Mouse (Mus musculus) embryo, embryonic 10.5 days (tissue): ENCODE measurements around the gene Fam19a4.
A peak's percentile ranks its signal among the peaks of the same experiment; 100 is the strongest.
"Not testable (repeated sequence)": the region's sequence is repeated elsewhere in the genome, so short reads cannot be mapped to it uniquely, and the experiment has no call there.

Experiments
- DNase-seq: peaks from one replicate; pipeline ENCODE4 v3.0.0-alpha.2; 2015; ENCODE audit warnings: low spot score

Gene Fam19a4

DNA sequence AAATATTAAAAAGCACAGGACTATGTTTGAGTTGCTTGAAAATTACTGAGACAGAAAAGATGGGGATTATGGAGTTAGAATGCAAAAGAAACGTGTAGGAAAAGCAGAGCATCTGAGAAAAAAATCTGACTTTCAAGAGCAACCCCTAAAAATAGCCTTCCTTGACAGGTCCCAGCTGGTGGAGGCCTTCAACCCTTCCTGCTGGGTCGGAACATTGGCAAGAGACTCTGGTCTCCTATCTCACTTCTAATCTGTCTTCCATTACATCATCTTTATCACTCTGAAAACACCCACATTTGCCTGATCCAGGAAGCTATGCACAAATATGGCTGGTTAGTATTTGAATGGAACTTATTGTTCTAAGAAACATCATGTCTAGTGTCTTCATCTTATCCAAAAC, 115.4 kb downstream of the Fam19a4 start:
- no peak for DNase-seq

DNA sequence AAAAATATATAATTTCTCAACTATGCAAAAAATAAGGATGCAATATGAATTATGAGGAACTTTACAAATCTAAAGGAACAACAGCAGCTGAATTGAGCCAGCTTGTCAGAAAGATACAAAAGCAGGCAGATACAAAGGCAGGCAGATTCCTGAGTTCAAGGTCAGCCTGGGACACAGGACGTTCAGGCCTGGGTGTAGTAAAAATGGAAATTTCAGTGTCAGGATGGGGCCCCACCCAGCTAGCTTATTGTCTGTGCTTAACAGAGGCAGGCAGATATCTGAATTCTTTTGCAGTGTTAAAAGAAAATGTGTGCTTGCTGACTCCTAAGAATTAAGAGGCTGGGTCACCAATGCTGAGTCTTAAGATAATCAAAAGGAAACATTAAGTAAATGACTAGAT, 124.4 kb downstream of the Fam19a4 start:
- DNase-seq, result no peak

DNA sequence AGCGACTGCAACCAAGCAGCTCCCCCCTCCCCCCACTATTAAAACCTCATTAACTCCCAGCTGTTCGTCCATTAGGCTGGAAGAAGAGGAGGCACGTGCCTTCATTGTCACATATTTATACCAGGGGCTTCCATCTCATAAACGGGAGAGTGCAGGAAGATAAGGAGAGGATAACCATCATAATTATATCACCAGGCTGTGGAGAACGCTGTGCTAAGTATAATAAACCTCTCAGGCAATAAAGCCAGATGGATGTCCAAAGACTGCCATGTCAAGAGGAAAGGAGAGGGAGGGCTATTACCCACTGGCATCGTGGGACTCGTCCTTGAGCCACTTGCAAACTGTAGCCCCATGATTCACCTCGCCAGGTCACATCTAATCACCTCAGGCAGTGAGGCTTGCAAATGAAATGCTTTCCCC, 151.1 kb downstream of the Fam19a4 start:
- DNase-seq, result peak; percentile 4

DNA sequence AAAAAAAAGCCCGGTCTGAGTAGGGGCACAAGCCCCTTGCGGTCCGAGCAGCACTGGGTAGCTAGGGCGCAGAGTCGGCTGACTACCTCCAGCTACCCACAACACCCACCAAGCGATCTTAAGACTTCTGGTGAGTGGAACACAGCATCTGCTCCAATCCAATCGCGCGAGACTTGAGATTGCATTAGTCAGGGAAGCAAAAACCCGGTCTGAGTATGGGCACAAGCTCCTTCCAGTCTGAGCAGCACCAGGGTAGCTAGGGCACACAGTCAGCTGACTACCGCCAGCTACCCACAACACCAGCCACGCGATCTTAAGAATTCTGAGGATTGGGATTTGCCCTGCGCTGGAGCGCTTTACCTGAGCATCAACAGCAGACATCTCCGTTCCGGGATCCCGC, 183.1 kb downstream of the Fam19a4 start:
- DNase-seq, result not testable (repeated sequence)

DNA sequence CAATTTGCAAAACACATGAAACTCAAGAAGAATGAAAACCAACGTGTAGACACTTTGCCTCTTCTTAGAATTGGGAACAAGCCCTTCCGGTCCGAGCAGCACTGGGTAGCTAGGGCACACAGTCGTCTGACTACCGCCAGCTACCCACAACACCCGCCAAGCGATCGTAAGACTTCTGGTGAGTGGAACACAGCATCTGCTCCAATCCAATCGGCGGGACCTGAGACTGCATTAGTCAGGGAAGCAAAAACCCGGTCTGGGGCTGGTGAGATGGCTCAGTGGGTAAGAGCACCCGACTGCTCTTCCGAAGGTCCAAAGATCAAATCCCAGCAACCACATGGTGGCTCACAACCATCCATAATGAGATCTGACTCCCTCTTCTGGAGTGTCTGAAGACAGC, 183.6 kb downstream of the Fam19a4 start:
- DNase-seq, result not testable (repeated sequence)

DNA sequence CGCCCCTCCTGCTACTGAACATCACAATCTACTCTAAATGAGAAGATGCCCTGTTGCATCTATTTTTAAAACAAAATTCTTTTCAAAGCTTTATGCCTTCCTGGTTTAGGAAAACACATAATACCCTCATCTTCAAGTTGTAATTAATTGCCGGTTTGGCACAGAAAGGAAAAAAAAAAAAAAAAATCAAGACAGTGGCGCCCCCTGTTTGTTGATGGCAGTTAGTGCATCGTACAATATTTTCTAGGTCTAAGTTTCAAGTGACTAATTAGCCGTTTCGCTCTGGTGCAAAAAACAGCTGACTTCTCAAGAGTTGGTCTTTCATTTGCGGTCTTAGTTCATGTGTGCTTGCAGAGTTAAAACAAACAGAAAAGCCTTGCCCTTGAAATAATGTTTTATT, 207.1 kb downstream of the Fam19a4 start:
- DNase-seq, result peak; percentile 4

DNA sequence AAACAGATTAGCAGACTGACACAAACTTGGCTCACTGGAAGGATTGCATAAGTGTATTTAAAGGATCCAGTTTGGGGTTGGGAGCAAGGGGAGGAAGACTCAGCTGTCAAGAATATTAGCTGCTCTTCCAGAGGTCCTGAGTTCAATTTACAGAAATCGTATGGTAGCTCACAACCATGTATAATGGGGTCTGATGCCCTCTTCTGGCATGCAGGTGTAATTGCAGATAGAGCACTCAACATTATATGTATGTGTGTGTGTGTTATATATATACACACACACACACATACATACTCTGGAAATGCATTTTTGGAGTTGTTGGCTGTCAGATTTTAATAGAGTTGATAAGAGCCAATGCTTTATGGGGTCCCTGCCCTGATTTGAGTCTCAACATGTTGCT, 216.3 kb downstream of the Fam19a4 start:
- DNase-seq, result peak; percentile 26

DNA sequence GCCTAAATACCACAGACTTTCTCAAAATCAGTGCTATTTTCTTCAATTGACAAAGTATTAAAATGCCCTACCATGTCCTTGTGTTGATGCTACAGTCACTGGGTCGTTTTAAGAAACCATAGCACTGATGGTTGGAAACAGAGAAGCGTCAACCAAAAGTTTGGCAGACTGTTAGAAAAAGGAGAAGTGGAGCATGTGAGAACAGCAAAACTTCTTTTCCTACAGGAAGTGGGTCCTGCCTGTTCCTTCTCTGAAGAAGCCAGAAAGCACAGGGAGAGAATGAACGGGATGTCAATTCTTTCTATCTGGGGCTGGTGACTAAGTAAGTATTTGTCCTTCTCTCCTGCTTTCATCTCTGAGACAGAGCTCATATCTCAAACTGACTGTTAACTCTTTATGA, 219.6 kb downstream of the Fam19a4 start:
- no peak for DNase-seq

DNA sequence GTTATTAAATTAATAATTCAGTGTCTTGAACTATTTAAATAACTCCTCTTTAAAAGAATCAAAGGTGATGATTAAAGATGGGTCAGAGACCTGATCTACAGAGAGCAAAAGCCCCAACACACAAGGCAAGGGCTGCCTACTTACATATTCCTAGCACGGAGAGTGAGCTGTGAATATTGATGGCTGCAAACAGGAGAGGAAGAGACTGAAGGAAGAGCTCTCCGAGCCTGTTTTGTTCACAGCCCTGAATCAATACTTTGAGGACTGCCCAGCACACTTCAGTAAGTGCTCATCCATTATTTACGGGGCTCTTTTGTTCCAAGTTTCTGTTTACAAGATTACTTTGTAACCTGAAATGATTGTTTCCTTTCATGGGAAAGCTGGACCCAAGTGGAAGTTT, 233.6 kb downstream of the Fam19a4 start:
- peak; percentile 26 for DNase-seq

DNA sequence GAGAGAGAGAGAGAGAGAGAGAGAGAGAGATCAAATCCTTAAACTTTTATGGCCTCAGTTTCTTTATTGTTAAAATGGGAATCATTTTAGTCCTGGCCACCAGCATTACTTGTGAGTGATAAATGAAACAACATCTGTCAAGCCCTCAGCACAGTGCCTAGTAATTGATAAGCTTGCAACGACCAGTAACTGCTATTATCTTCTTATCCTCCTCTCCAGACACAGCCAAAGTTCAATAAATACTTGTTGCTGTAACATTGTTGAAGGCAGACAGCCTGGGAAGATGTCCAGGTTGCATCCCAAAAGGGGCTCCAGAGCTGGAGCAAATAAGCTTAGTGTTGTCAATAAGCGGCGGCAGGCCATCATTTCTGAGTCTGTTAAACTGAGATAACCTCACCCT, 257.2 kb downstream of the Fam19a4 start:
- no peak for DNase-seq

DNA sequence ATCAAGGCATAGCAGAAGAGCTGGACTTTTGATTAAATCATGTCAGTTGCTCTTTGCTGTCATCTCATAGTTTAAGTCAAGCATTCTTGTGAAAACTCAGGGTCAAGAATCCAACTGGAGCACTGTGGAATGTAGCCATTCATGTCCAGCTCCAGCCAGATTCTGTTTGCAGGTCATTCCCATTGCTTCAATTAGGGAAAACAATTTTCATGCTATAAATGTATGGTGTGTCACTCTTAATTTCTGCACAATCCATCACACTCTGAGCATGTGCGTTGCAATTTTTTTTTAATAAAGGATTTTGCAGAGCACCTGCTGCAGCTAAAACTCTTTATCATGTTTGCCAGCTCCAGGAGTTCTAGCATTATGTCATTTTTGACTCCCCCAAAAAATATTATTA, 261.5 kb downstream of the Fam19a4 start:
- DNase-seq, result no peak

DNA sequence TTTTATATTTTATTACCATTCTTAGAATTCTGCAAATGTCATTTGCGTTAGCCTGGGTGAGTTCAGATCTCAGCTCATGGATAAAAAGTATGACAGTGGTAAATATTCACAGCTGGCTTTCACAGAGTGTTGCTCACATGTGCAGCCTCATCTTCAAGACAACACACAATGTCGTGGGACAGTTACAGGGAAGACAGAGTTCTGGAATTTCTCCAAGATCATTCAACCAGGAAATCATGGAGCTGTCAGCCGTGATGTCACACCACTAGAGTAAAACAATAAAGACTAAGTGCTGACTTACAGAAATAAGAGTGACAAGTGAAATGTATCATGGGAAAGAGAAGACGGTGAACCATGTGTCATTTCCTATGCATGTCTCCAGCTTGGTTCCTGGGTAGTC, 262.8 kb downstream of the Fam19a4 start:
- DNase-seq, result no peak
